Mouse (Mus musculus) yolk sac, embryonic 10.5 days (tissue): ENCODE results near the gene Negr1.

Experiments used
- DNase-seq: peaks from one replicate; pipeline ENCODE4 v3.0.0-alpha.2; 2017; ENCODE audit warnings: low spot score

The Negr1 gene

GRCm38 (mm10) chr3:157215937-157216719 lies 654.5 kb downstream of the Negr1 start:
- no peak for DNase-seq

- no peak for DNase-seq
These were observed 656.2 kb downstream of the Negr1 start for GRCm38 (mm10) chr3:157217794-157218193.

GRCm38 (mm10) chr3:157224920-157225319 lies 663.3 kb downstream of the Negr1 start:
- no peak for DNase-seq

DNA sequence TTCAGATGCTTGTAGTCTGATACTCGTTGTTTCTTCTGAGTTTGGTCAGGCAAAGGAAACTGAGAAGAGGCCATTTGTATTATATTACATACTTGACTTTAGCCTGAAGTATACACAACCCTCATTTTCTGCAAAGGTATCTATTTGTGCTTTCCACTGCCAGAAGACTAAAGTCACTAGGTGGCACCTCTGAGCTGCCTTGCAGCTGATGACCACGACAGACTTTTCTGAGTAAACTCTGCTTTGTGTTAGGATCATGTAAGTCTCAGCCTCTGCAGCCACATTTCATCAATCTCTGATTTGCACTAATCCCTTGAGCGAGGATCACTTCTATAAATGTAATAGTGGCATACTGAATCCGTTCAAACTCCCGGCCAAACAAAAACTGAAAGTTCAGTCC lies 671.1 kb downstream of the Negr1 start:
- DNase-seq = no peak

- no peak for DNase-seq
These were observed 678.6 kb downstream of the Negr1 start for GRCm38 (mm10) chr3:157240240-157240639.

DNA sequence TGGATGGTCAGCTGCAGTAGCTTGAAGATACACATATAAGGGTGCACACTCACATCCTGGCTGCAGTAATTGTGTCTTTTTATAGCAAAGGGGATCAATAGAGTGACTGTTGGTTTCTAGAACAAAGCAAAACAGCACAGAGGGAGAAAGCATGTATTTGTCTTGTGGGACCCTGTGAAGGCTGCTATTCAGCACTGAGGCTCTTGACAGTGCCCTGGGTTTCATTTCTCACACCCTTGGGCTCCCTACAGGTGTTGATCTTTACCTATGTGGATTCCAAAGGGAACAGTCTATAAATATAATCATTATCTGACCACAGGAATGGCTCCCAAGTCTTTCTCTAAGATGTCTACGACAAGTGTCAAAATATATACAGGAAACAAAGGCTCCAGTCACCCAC lies 693.9 kb downstream of the Negr1 start:
- no peak for DNase-seq

DNA sequence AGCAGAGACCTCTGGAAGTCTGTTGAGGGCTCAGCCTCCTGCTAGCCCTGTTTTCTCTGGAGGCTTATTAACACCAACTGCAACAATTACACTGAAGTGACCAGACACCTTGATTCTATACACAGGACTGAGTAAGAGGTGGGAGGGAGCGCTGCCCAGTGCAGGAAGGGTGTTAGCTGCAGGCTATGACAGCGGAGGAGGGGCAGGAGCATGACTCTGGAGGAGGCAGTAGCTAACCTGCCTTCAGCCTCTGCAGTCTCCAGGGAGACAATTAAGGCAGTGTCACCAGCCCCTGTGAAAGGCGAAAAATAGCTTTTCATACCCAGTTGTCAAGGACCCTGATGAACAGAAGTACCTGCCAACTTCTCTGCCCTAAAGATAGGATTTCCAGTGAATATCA lies 694.3 kb downstream of the Negr1 start:
- DNase-seq = no peak

- DNase-seq = no peak
These were observed 707.1 kb downstream of the Negr1 start for GRCm38 (mm10) chr3:157268742-157269141.

DNA sequence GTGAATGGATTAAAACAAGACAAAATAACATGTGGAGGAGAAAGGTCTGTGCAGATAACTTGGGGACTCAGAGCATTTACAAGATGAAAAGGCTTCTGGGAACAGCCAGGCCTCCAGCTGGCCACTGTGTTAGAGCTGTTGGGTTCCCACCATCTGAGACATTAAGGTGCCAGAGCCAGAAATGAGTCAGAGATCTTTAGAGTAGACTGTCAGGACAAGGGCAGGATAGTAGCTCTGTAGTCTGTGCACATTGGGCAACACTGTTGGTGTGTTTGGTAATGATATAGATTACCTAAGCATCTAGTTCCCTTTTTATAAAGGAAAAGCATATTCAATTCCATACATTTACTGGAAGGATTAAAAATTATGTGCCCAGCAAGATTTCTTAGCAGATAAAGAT lies 710.8 kb downstream of the Negr1 start:
- DNase-seq = no peak

DNA sequence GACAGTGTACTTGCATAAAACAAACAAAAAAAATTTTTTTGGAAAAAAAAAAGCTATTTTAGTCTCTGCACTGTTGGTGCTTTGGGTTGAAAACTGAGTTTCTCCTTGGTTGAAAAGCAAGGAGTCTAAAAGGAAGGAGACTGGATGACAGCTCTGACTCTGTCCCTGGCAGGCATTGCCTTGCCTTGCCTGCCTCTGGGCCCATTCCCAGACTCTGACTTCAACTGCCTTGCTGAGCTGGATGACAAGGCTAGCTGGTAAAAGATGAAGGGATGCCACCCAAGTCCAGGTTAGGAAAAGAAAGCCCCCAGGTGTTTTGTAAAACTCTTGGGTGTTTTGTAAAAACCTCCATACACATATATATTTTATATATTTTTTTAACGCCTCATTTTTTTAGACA lies 712.5 kb downstream of the Negr1 start:
- DNase-seq = no peak

DNA sequence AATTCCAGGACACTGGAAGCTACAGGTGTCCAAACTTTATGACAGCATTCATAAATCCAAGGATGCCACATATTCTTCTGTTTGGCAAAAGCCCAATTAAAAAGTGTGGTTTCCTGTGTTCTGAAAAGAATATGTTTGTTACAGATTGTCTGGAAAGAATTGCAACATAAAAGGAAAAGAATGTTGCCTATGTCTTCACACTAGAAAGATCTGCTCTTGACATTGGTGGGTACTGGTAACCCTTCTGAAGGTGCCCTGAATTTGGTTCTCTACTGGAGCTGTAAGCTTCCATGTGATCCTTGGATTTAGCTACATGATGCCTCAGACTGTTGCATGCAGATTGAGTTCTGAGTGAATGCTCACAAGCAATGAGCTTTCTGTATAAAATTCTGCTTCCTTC lies 718.1 kb downstream of the Negr1 start:
- no peak for DNase-seq

GRCm38 (mm10) chr3:157281259-157281658 lies 719.7 kb downstream of the Negr1 start:
- DNase-seq = no peak

GRCm38 (mm10) chr3:157291286-157291685 lies 729.7 kb downstream of the Negr1 start:
- DNase-seq = no peak

DNA sequence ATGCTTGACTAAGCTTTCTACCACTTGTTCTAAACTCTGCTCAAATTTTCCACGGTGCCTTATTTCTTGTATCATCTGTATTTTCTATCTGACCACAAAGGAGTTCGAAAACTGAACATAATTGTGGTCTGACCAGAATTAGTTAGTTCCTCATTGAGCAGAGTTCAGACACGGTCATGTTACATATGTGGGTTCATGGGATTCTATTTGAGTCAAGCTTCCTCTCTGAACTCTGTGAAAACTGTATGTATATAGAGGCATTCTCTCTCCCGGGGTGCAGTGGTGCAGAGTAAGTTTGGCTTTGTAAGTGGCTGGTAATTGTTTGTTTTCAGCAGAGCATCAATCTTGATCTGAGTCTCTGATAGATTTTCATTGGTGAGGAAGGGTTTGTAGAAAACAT lies 735.6 kb downstream of the Negr1 start:
- DNase-seq = no peak

- DNase-seq = no peak
These were observed 742.0 kb downstream of the Negr1 start for GRCm38 (mm10) chr3:157303430-157304116.

DNA sequence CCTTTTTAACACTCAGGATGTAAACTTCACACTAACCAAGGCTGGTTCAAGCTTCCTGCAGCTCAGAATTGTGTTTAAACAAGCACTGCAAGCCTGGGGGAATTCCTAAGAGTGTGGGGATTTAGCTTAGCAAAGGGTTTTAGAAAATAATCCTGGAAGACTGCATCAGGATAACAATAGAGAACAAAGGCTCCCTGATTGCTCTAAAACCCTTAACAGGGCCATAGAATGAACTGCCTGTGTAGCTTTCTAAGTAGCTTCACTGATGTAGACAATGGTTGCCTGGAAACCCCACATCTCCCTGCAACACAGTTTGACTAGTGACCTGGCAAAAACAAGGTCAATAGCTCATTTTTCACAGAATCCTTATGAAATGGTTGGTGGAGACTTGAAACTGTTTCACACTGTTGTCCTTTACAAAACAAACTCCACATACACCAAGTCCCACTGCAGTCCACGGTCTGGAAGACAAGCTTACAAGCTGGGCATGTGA lies 759.5 kb downstream of the Negr1 start:
- DNase-seq = no peak

DNA sequence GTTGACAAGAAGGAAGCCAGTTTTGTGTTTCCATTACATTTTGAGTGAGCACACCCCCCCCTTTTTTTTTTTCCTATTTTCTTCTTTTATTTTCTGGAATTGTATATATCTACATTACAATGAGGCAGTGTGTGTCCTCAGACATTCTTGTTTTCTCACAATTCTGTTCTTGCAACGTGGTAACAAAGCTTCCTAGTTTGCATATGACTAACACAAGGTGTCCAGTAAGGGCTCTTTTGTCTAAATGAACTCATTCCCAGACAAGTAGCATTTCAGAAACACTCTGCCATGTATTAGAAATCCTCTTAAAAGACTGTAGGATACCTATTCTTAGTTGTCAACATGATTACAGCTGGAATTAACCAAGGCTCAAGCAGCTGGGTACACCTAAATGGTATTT lies 760.2 kb downstream of the Negr1 start:
- DNase-seq = no peak

DNA sequence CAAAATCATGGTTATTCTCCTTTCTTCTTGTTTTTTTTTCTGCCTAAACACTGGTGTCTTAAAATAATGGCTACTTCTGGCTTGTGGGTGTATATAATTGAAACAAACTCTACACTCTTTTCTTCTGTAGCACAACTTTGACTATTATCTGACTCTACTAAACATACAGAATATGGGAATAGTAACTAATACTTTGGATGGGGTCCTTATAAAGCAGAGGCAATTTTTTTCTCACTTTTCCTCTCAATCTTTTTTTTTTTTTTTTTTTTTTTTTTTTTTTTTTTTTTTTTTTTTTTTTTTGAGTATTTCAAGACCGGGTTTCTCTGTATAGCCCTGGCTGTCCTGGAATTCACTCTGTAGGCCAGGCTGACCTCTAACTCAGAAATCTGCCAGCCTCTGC lies 772.6 kb downstream of the Negr1 start:
- DNase-seq = no peak

DNA sequence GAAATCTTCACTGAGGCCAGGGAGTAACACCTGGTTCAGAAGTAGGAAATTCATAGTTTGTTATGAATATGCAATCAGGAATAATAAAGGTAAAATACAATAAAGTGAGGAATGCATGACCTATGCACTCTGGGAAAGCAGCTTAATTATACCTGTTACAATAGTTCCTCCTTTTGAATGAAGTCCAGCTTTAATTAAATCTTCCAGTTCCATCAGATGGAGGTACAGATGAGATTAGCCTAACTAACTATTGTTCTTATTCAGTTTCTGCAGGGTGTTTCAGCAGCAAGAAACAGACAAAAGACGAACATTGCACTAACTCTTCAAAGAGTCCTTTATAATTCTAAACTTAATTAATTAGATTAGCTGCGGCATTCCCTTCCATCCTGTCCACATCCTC lies 787.9 kb downstream of the Negr1 start:
- no peak for DNase-seq

GRCm38 (mm10) chr3:157358905-157359304 lies 797.3 kb downstream of the Negr1 start:
- DNase-seq = no peak

DNA sequence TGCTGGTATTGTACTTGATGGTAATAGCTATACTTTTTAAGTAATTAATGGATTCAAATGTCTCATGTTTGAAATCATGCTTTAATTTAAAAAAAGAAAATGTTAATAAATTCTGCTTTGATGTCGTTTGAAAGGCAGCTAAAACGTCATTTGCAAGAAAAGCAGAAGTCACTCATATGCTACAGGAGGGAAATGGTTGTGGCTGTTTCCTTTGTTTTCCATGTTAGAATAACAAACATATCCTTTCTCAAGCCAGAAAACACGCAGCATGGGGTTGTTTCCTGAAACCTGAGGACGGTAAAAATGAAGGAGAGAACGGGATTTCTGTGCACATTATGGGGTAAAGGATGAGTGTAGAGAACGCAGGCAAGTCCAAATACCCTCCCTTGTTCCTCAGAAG lies 798.2 kb downstream of the Negr1 start:
- DNase-seq = no peak
